Mouse (Mus musculus) heart, adult 2 months (tissue): ENCODE measurements around the gene Olfr329-ps. TPM values are rescaled to one million over a fixed set of nuclear protein-coding genes. Genes with fewer than 3 reads are reported as not detected.
"Not testable (repeated sequence)": the region's sequence is repeated elsewhere in the genome, so short reads cannot be mapped to it uniquely, and the experiment has no call there.

Source experiments
- DNase-seq, 2 experiments: peaks; one replicate each; pipeline ENCODE4 v3.0.0; 2021
- H3K27ac ChIP-seq: fragments of 200-600 bp; 2 replicates; pipeline ENCODE4 v1.8.1; 2022
- H3K27me3 ChIP-seq: fragments of 200-500 bp; 2 replicates; pipeline ENCODE4 v1.6.1; 2012; ENCODE audit warnings: mild to moderate bottlenecking, low read length, inconsistent platforms, mixed read lengths; ENCODE audit not compliant: control insufficient read depth, insufficient read depth
- H3K36me3 ChIP-seq: fragments of 200-500 bp; 2 replicates; pipeline ENCODE4 v1.6.1; 2012; ENCODE audit warnings: low read length, inconsistent platforms; ENCODE audit not compliant: control insufficient read depth, insufficient read depth
- H3K4me1 ChIP-seq: fragments of 200-500 bp; 2 replicates; pipeline ENCODE4 v1.6.1; 2011; ENCODE audit warnings: low read length; ENCODE audit not compliant: control insufficient read depth, insufficient read depth
- H3K4me3 ChIP-seq: fragments of 200-600 bp; 2 replicates; pipeline ENCODE4 v1.8.1; 2022
- H3K79me2 ChIP-seq: fragments of 200-500 bp; replicated peaks from 2 replicates; pipeline ENCODE4 v1.6.1; 2012; ENCODE audit warnings: mild to moderate bottlenecking, inconsistent platforms, low read length, moderate library complexity, mixed read lengths; ENCODE audit not compliant: control insufficient read depth, insufficient read depth
- H3K9ac ChIP-seq: fragments of 200-500 bp; 2 replicates; pipeline ENCODE4 v1.6.1; 2012; ENCODE audit warnings: low read depth, mild to moderate bottlenecking, control low read depth, inconsistent platforms, low read length, mixed read lengths
- CTCF ChIP-seq: fragments of 200-600 bp; IDR thresholded peaks from 2 replicates; pipeline ENCODE4 v1.8.1; 2022; ENCODE audit warnings: antibody characterized with exemption, mild to moderate bottlenecking, moderate library complexity
- EP300 ChIP-seq: fragments of 200-500 bp; IDR thresholded peaks from 2 replicates; pipeline ENCODE4 v1.6.1; 2011; ENCODE audit warnings: low read depth, low read length, control low read depth; ENCODE audit not compliant: insufficient read depth
- POLR2A ChIP-seq: fragments of 200-500 bp; IDR thresholded peaks from 2 replicates; pipeline ENCODE4 v1.6.1; 2011; ENCODE audit warnings: mild to moderate bottlenecking, low read depth, low read length, control low read depth; ENCODE audit not compliant: insufficient read depth
- WGBS: fragments of 180-500 bp; shearing (Covaris S2); methylation state at CpG from one replicate; pipeline ENCODE4 v1.1.7; 2018; 5-methylcytosine and 5-hydroxymethylcytosine counted together
- intact Hi-C: fragments of 180-260 bp; cut with DNase I; formaldehyde crosslinking; loops from one replicate; pipeline ENCODE4 v1.15.1; 2025
- polyA plus RNA-seq: library from polyadenylated mRNA; depleted of rRNA; stranded (reverse); fragments of >200 nt; gene quantifications from 2 replicates; pipeline ENCODE4 v1.2.3, GENCODE M21; 2012
- total RNA-seq, 2 experiments: library from RNA; stranded (reverse); gene quantifications; 2 replicates each; pipeline ENCODE4 v1.2.3; 2021

The Olfr329-ps gene
- total and polyA plus RNA-seq, 3 experiments = 0.27 TPM; not detected in 2

- no peak for TF ChIP-seq POLR2A
- TF ChIP-seq EP300 = no peak
- TF ChIP-seq CTCF = no peak
- Histone ChIP-seq H3K27ac (no peak within 1 kb of the TSS), H3K79me2 (no peaks in the 10 kb centered on the region), H3K27me3 (no peaks in the 10 kb centered on the region), H3K4me3 (no peak within 1 kb of the TSS), H3K9ac (no peak within 1 kb of the TSS), H3K4me1 (no peaks in the 10 kb centered on the region), H3K36me3 (no peaks in the 10 kb centered on the region)
- 43% methylated on average over 5 of the region's 5 CpGs for WGBS
- intact Hi-C loops = no loop called here
- DNase-seq = peak in 1 of 2 experiments; percentile 31
These were observed 24.2 kb upstream of the Olfr329-ps start, which contains the start of gene Olfr224 for GRCm38 (mm10) chr11:58570405-58570804. Gene Olfr224 (minus strand): TSS chr11:58570553.

DNA sequence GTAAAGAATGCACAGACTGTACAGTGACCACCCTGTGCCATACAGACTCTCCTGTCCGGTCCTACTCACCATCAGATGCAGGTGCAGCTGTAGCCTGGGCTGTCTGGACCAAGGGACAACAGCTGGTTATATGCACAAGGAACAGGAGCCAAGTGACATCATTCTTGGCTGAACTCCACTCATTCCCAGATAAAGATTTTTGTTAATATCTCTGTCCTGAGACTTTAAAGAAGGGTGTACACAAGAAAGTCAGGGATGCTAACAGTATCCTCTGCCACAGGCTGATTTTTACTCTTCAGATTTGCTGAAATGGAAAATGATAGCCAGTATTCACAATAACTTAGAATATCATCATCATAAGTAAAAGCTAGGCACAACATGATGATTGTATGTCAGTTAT is 9.3 kb upstream of the Olfr329-ps start, which contains the start of gene Olfr328:
Olfr328 (minus strand) TSS at position 101 of the 400 bp plus-strand sequence.
- H3K36me3 ChIP-seq = no peaks in the 10 kb centered on the region
- no peak for DNase-seq
- H3K9ac ChIP-seq = no peak within 1 kb of the TSS
- no peak within 1 kb of the TSS for H3K27ac ChIP-seq
- intact Hi-C loops = no loop called here
- 50% methylated on average over 1 of the region's 1 CpGs for WGBS
- no peaks in the 10 kb centered on the region for H3K27me3 ChIP-seq
- TF ChIP-seq CTCF (no peak), EP300 (no peak), POLR2A (no peak)
- no peak within 1 kb of the TSS for H3K4me3 ChIP-seq
- no peaks in the 10 kb centered on the region for H3K79me2 ChIP-seq
- no peaks in the 10 kb centered on the region for H3K4me1 ChIP-seq

- H3K79me2 ChIP-seq, H3K4me1 ChIP-seq, H3K36me3 ChIP-seq, H3K9ac ChIP-seq, H3K4me3 ChIP-seq, H3K27me3 ChIP-seq, DNase-seq, intact Hi-C loops, H3K27ac ChIP-seq: not testable (repeated sequence)
These were observed 11.5 kb downstream of the Olfr329-ps start, which contains the start of gene Olfr330 for GRCm38 (mm10) chr11:58534736-58535135. Gene Olfr330 (minus strand): TSS chr11:58534836.

DNA sequence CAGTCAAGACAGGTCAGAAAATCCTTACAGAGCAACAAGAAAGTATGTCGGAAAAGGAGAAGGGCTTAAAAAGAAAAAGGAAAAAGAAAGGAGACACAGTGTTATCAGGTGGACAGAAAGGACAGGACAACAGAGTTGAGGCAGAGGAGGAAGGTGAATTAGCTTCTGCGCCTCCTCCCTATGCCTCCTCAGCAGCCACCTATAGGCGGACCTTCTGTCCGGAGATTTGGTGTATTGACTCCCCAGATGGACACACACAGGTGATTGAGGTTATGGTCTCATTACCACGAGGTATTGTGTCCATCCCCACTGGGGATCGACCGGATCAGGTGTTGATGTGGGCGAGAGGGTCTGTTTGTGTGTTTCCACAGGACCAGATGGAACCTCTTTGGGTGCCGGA is 26.5 kb downstream of the Olfr329-ps start:
- H3K27me3 ChIP-seq, H3K79me2 ChIP-seq, H3K9ac ChIP-seq, intact Hi-C loops, H3K36me3 ChIP-seq, H3K27ac ChIP-seq, H3K4me3 ChIP-seq, H3K4me1 ChIP-seq: not testable (repeated sequence)
- peak; percentile 8 to 33 for DNase-seq
- 87% methylated on average over 8 of the region's 9 CpGs for WGBS

GRCm38 (mm10) chr11:58518916-58519315 is 27.3 kb downstream of the Olfr329-ps start:
- H3K79me2 ChIP-seq, H3K4me1 ChIP-seq: not testable (repeated sequence)

GRCm38 (mm10) chr11:58509058-58509457 is 37.2 kb downstream of the Olfr329-ps start:
- H3K79me2 ChIP-seq, H3K27ac ChIP-seq, H3K4me1 ChIP-seq, H3K9ac ChIP-seq, H3K4me3 ChIP-seq, H3K36me3 ChIP-seq, intact Hi-C loops, DNase-seq, H3K27me3 ChIP-seq: not testable (repeated sequence)
- WGBS = 79% methylated on average over 19 of the region's 19 CpGs

More at GRCm38 (mm10) chr11:58518916-58519315, 27.3 kb downstream of the Olfr329-ps start:
- peak; percentile 61 to 77 for DNase-seq
- intact Hi-C loops, H3K9ac ChIP-seq, H3K4me3 ChIP-seq, H3K36me3 ChIP-seq, H3K27ac ChIP-seq, H3K27me3 ChIP-seq: not testable (repeated sequence)
- 93% methylated on average over 18 of the region's 18 CpGs for WGBS

GRCm38 (mm10) chr11:58502472-58502871 is 43.8 kb downstream of the Olfr329-ps start, which contains the start of gene Olfr331:
Gene Olfr331 (minus strand): TSS chr11:58502572.
- H3K27me3 ChIP-seq, H3K4me3 ChIP-seq, H3K79me2 ChIP-seq, H3K27ac ChIP-seq, H3K9ac ChIP-seq, intact Hi-C loops, DNase-seq, H3K4me1 ChIP-seq, H3K36me3 ChIP-seq: not testable (repeated sequence)
